Mouse (Mus musculus): ENCODE data around the gene Myh2. TPM values are rescaled to one million over a fixed set of nuclear protein-coding genes. Genes with fewer than 3 reads are reported as not detected.

Gene Myh2
- polyA plus RNA-seq (2014; fragmentation: Nextera tagmentation; extraction: Ambion mirVana) = not detected in 2 replicates

DNA sequence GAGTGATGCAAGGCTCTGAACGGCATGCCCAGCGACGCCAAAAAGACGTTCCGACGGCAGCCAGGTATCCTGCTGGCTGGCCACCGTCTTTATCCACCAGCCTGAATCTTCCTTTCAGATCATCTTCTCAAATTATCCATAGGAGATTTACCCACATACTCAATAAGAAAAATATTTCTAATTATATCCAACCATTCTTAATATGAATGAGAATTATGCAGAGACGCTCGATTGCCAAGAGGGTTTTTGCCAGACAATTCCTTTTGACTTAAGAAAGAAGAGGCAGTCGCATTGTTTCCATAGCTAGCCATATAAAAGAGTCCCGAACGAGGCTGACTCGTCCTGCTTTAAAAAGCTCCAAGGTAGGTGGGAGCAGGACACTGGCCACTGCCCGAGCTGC is at the start of gene Myh2:
Myh2 (plus strand) TSS at position 301 of the 400 bp plus-strand sequence.
- ATAC-seq (ENCODE audit: insufficient number of reproducible peaks, insufficient read depth, low FRiP score, low read depth) = no peak
- no peak within 1 kb of the TSS for H3K27ac ChIP-seq (ENCODE audit: low read length)
- no peaks in the 10 kb centered on the region for H3K36me3 ChIP-seq (ENCODE audit: control insufficient read depth, insufficient read depth, low read length)
- no peak within 1 kb of the TSS for H3K4me2 ChIP-seq (replicated peaks; ENCODE audit: low read depth, low read length)
- H3K4me1 ChIP-seq (ENCODE audit: control insufficient read depth, insufficient read depth, low read length) = no peaks in the 10 kb centered on the region
- no peak within 1 kb of the TSS for H3K9ac ChIP-seq (replicated peaks; ENCODE audit: low read depth, low read length)
- 84% methylated on average over 14 of the region's 14 CpGs for WGBS
- H3K9me3 ChIP-seq (ENCODE audit: control insufficient read depth, low read depth, low read length) = no peaks in the 10 kb centered on the region
- H3K4me3 ChIP-seq (ENCODE audit: low read depth, low read length) = no peak within 1 kb of the TSS
- H3K27me3 ChIP-seq (ENCODE audit: control insufficient read depth, insufficient read depth, low read length) = no peaks in the 10 kb centered on the region

DNA sequence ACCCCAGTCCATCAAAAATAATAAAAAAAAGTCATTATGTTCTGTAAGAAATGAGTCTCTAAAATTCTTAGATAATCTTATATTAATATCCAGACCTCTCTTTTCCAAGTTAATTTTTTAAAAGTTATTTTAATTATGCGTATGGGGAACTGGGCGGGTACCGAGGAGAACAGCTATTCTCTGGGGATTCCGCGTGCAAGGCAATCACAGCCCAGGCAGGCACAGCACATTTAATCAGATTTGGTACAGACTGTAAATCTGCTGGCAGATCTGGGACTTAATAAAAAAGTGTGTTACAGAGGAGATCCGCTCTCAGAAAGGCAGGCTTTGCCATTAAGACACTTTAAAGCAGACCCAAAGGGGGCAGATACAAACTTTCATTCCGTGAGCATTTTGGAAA is 45.9 kb upstream of the Myh2 start:
- Histone ChIP-seq H3K9me3 (ENCODE audit: control insufficient read depth, low read depth, low read length) (no peaks in the 10 kb centered on the region), H3K4me2 (replicated peaks; ENCODE audit: low read depth, low read length) (no peak overlapping the region), H3K4me3 (ENCODE audit: low read depth, low read length) (no peak overlapping the region), H3K4me1 (ENCODE audit: control insufficient read depth, insufficient read depth, low read length) (no peaks in the 10 kb centered on the region), H3K27me3 (ENCODE audit: control insufficient read depth, insufficient read depth, low read length) (no peaks in the 10 kb centered on the region), H3K9ac (replicated peaks; ENCODE audit: low read depth, low read length) (no peak overlapping the region), H3K27ac (ENCODE audit: low read length) (no peak overlapping the region), H3K36me3 (ENCODE audit: control insufficient read depth, insufficient read depth, low read length) (no peaks in the 10 kb centered on the region)
- ATAC-seq (ENCODE audit: insufficient number of reproducible peaks, insufficient read depth, low FRiP score, low read depth) = no peak
- 80% methylated on average over 7 of the region's 7 CpGs for WGBS

DNA sequence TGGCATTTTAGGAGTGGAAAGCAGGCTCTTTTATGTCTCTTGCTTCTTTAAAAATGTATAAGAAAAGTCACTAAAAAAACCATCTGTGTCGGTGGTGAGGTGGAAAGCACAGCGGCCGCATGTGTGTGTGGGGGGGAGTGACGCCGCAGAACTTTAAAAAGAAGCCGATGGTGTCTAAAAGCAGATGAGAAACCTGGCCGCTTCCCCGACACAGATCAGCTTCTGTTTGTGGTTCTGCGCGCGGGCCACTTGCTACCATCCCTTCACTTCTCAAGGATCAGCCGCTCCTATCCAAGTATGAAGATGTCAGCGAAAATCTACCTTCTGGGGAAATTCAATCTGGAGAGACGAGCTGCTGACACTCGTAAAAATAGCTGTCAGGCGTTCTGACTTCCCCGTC is 45.5 kb upstream of the Myh2 start:
- H3K36me3 ChIP-seq (ENCODE audit: control insufficient read depth, insufficient read depth, low read length) = no peaks in the 10 kb centered on the region
- no peak overlapping the region for H3K4me3 ChIP-seq (ENCODE audit: low read depth, low read length)
- H3K4me1 ChIP-seq (ENCODE audit: control insufficient read depth, insufficient read depth, low read length) = no peaks in the 10 kb centered on the region
- H3K27me3 ChIP-seq (ENCODE audit: control insufficient read depth, insufficient read depth, low read length) = no peaks in the 10 kb centered on the region
- 69% methylated on average over 17 of the region's 17 CpGs for WGBS
- no peak overlapping the region for H3K9ac ChIP-seq (replicated peaks; ENCODE audit: low read depth, low read length)
- no peak overlapping the region for H3K4me2 ChIP-seq (replicated peaks; ENCODE audit: low read depth, low read length)
- H3K9me3 ChIP-seq (ENCODE audit: control insufficient read depth, low read depth, low read length) = no peaks in the 10 kb centered on the region
- H3K27ac ChIP-seq (ENCODE audit: low read length) = no peak overlapping the region
- no peak for ATAC-seq (ENCODE audit: insufficient number of reproducible peaks, insufficient read depth, low FRiP score, low read depth)

DNA sequence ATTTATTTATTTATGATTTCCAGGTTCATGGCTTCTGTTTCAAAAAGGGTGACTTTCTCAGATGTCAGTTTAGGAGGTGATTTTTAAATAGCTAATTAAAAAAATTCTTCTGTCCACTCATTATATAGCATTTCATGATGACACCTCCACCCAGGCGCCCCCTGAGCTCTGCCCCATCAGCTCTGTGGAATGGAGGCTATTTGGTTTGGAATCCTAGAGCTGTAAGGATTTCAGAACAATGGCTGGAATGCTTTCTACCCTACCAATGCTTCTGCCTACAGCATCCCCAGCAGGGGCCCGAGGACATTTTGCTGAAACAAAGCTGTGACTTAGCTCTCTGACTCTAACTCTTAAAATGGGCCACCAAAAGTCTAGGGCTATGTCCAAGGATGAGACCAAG is 37.3 kb upstream of the Myh2 start:
- WGBS = 74% methylated on average over 2 of the region's 2 CpGs

DNA sequence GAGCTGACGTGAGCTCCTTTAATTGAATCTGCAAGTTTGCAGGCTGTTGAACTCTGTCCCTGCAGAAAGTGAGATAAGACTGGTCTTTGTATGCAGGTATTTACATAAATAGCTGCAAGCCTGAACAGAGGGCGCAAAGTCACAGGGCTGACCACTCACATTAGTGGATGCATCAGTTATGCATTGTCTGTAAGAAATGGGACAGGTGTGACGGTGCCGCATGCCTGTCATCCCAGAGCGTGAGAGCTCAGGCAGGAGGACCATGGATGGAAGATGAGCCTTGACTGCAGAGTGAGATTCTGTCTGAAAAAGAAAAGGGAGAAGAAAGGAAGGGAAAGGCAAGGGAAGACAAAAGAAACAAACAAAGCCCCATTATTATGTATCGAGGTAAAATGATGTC is 36.2 kb upstream of the Myh2 start:
- H3K4me2 ChIP-seq (replicated peaks; ENCODE audit: low read depth, low read length) = no peak overlapping the region
- no peaks in the 10 kb centered on the region for H3K4me1 ChIP-seq (ENCODE audit: control insufficient read depth, insufficient read depth, low read length)
- no peaks in the 10 kb centered on the region for H3K36me3 ChIP-seq (ENCODE audit: control insufficient read depth, insufficient read depth, low read length)
- no peak for ATAC-seq (ENCODE audit: insufficient number of reproducible peaks, insufficient read depth, low FRiP score, low read depth)
- no peak overlapping the region for H3K4me3 ChIP-seq (ENCODE audit: low read depth, low read length)
- WGBS = 73% methylated on average over 6 of the region's 6 CpGs
- no peak overlapping the region for H3K9ac ChIP-seq (replicated peaks; ENCODE audit: low read depth, low read length)
- no peak overlapping the region for H3K27ac ChIP-seq (ENCODE audit: low read length)
- no peaks in the 10 kb centered on the region for H3K27me3 ChIP-seq (ENCODE audit: control insufficient read depth, insufficient read depth, low read length)
- H3K9me3 ChIP-seq (ENCODE audit: control insufficient read depth, low read depth, low read length) = no peaks in the 10 kb centered on the region

More for the DNA sequence above, 37.3 kb upstream of the Myh2 start:
- Histone ChIP-seq H3K9ac (replicated peaks; ENCODE audit: low read depth, low read length) (no peak overlapping the region), H3K9me3 (ENCODE audit: control insufficient read depth, low read depth, low read length) (no peaks in the 10 kb centered on the region), H3K4me3 (ENCODE audit: low read depth, low read length) (no peak overlapping the region), H3K4me1 (ENCODE audit: control insufficient read depth, insufficient read depth, low read length) (no peaks in the 10 kb centered on the region), H3K4me2 (replicated peaks; ENCODE audit: low read depth, low read length) (no peak overlapping the region), H3K36me3 (ENCODE audit: control insufficient read depth, insufficient read depth, low read length) (no peaks in the 10 kb centered on the region), H3K27me3 (ENCODE audit: control insufficient read depth, insufficient read depth, low read length) (no peaks in the 10 kb centered on the region), H3K27ac (ENCODE audit: low read length) (no peak overlapping the region)
- no peak for ATAC-seq (ENCODE audit: insufficient number of reproducible peaks, insufficient read depth, low FRiP score, low read depth)

DNA sequence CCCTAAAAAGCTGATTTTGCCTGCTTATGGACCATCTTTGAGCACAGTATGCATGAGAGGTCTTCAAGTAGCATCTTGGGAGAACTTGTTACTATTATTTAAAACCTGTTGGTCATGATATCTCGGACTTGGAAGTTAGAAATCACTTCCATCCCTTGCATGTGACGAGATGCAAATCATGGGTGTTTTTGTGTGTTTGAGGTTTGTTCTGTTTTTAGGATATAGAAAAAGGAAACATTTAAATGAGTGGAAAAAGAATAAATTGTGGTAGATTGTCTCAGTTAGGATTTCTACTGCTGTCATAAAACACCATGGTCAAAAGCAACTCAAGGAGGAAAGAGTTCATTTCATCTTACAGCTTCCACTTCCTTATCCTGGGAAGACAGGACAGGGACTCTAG is 35.3 kb upstream of the Myh2 start:
- H3K36me3 ChIP-seq (ENCODE audit: control insufficient read depth, insufficient read depth, low read length) = no peaks in the 10 kb centered on the region
- H3K4me2 ChIP-seq (replicated peaks; ENCODE audit: low read depth, low read length) = no peak overlapping the region
- H3K9me3 ChIP-seq (ENCODE audit: control insufficient read depth, low read depth, low read length) = no peaks in the 10 kb centered on the region
- H3K27ac ChIP-seq (ENCODE audit: low read length) = no peak overlapping the region
- 93% methylated on average over 2 of the region's 2 CpGs for WGBS
- ATAC-seq (ENCODE audit: insufficient number of reproducible peaks, insufficient read depth, low FRiP score, low read depth) = no peak
- H3K27me3 ChIP-seq (ENCODE audit: control insufficient read depth, insufficient read depth, low read length) = no peaks in the 10 kb centered on the region
- H3K9ac ChIP-seq (replicated peaks; ENCODE audit: low read depth, low read length) = no peak overlapping the region
- no peak overlapping the region for H3K4me3 ChIP-seq (ENCODE audit: low read depth, low read length)
- H3K4me1 ChIP-seq (ENCODE audit: control insufficient read depth, insufficient read depth, low read length) = no peaks in the 10 kb centered on the region

DNA sequence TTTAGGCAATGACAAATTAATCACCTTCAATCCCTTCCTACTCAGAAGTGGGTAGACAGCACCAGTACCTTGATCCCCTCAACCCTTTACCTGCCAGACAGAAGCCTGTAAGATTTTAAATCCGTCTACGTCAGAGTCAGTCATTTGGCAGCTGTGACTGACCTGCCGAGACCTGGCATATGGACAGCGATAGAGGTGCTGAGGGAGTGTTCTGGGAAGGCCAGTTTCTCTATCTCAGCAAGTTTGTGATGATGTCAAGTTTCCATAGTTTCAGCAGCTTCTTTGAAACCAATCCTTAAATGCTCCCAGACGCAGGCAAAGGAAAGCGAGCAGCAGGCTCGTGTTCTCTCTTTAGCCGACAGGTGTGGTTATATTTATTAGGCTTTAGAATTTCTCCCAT is 31.3 kb upstream of the Myh2 start:
- no peaks in the 10 kb centered on the region for H3K9me3 ChIP-seq (ENCODE audit: control insufficient read depth, low read depth, low read length)
- no peak overlapping the region for H3K9ac ChIP-seq (replicated peaks; ENCODE audit: low read depth, low read length)
- H3K36me3 ChIP-seq (ENCODE audit: control insufficient read depth, insufficient read depth, low read length) = no peaks in the 10 kb centered on the region
- H3K4me3 ChIP-seq (ENCODE audit: low read depth, low read length) = no peak overlapping the region
- 37% methylated on average over 8 of the region's 8 CpGs for WGBS
- H3K27me3 ChIP-seq (ENCODE audit: control insufficient read depth, insufficient read depth, low read length) = no peaks in the 10 kb centered on the region
- H3K4me1 ChIP-seq (ENCODE audit: control insufficient read depth, insufficient read depth, low read length) = no peaks in the 10 kb centered on the region
- ATAC-seq (ENCODE audit: insufficient number of reproducible peaks, insufficient read depth, low FRiP score, low read depth) = no peak
- H3K27ac ChIP-seq (ENCODE audit: low read length) = no peak overlapping the region
- no peak overlapping the region for H3K4me2 ChIP-seq (replicated peaks; ENCODE audit: low read depth, low read length)

DNA sequence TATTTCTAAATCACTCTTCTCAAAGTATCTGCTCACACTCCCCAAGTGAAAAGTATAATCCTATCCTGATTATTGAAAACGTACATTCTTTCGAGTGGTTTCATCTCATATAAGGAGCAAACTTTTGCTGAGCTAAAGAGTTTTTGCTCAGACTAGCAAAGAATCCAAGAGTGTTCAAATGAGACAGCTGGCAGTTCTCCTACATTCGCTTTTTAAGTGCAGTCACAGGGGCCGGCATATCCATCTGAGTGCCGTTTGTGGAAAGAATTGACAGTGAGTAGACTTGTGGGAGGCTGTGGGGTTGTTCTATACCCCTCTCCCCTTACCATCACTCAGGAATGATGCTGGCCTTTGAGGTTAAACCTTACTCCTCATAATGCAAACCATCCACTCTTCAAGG is 30.7 kb upstream of the Myh2 start:
- no peak overlapping the region for H3K27ac ChIP-seq (ENCODE audit: low read length)
- H3K36me3 ChIP-seq (ENCODE audit: control insufficient read depth, insufficient read depth, low read length) = no peaks in the 10 kb centered on the region
- H3K9me3 ChIP-seq (ENCODE audit: control insufficient read depth, low read depth, low read length) = no peaks in the 10 kb centered on the region
- H3K27me3 ChIP-seq (ENCODE audit: control insufficient read depth, insufficient read depth, low read length) = no peaks in the 10 kb centered on the region
- no peak overlapping the region for H3K4me3 ChIP-seq (ENCODE audit: low read depth, low read length)
- H3K9ac ChIP-seq (replicated peaks; ENCODE audit: low read depth, low read length) = no peak overlapping the region
- H3K4me1 ChIP-seq (ENCODE audit: control insufficient read depth, insufficient read depth, low read length) = no peaks in the 10 kb centered on the region
- no peak overlapping the region for H3K4me2 ChIP-seq (replicated peaks; ENCODE audit: low read depth, low read length)
- 24% methylated on average over 5 of the region's 5 CpGs for WGBS
- no peak for ATAC-seq (ENCODE audit: insufficient number of reproducible peaks, insufficient read depth, low FRiP score, low read depth)

DNA sequence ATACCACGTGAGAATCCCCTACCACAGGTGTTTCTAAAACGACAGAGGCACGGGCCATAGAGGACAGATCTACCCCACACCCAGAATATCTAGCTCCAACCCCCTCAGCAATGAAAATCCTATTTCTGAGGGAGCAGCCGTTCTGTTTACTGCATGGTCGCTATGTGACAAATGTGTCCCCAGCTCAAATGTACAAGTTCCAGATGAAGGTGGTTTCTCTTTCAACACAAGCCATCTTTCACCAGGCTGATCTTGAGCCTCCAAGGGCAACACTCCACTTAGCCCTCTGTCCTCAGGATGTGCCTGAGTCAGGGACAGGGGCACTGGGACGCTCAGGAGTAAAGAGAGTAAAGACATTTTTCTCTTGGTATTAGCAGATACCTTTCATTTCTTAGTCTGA is 29.8 kb upstream of the Myh2 start:
- 59% methylated on average over 6 of the region's 6 CpGs for WGBS
- H3K9ac ChIP-seq (replicated peaks; ENCODE audit: low read depth, low read length) = no peak overlapping the region
- H3K4me1 ChIP-seq (ENCODE audit: control insufficient read depth, insufficient read depth, low read length) = no peaks in the 10 kb centered on the region
- H3K27me3 ChIP-seq (ENCODE audit: control insufficient read depth, insufficient read depth, low read length) = no peaks in the 10 kb centered on the region
- no peaks in the 10 kb centered on the region for H3K36me3 ChIP-seq (ENCODE audit: control insufficient read depth, insufficient read depth, low read length)
- ATAC-seq (ENCODE audit: insufficient number of reproducible peaks, insufficient read depth, low FRiP score, low read depth) = no peak
- H3K4me2 ChIP-seq (replicated peaks; ENCODE audit: low read depth, low read length) = no peak overlapping the region
- no peaks in the 10 kb centered on the region for H3K9me3 ChIP-seq (ENCODE audit: control insufficient read depth, low read depth, low read length)
- no peak overlapping the region for H3K27ac ChIP-seq (ENCODE audit: low read length)
- no peak overlapping the region for H3K4me3 ChIP-seq (ENCODE audit: low read depth, low read length)
